Mouse (Mus musculus) testis, postnatal 10 days (tissue): ENCODE results near the gene Cpn2.

Source experiments
- DNase-seq: peaks from one replicate; pipeline ENCODE4 v3.0.0; 2021; ENCODE audit warnings: low spot score

Gene Cpn2

GRCm38 (mm10) chr16:30238791-30239190 is 28.5 kb downstream of the Cpn2 start:
- no peak for DNase-seq

- peak; percentile 95 for DNase-seq
Observed at GRCm38 (mm10) chr16:30236091-30236699, 31.1 kb downstream of the Cpn2 start.

GRCm38 (mm10) chr16:30235577-30235976 is 31.7 kb downstream of the Cpn2 start:
- no peak for DNase-seq

GRCm38 (mm10) chr16:30234636-30235546 is 32.4 kb downstream of the Cpn2 start:
- no peak for DNase-seq

- no peak for DNase-seq
Observed at GRCm38 (mm10) chr16:30234077-30234476, 33.2 kb downstream of the Cpn2 start.

GRCm38 (mm10) chr16:30231882-30232604 is 35.3 kb downstream of the Cpn2 start:
- no peak for DNase-seq

GRCm38 (mm10) chr16:30227352-30227751 is 39.9 kb downstream of the Cpn2 start:
- no peak for DNase-seq

GRCm38 (mm10) chr16:30221161-30221782 is 46.0 kb downstream of the Cpn2 start:
- DNase-seq, result no peak

GRCm38 (mm10) chr16:30215811-30216210 is 51.5 kb downstream of the Cpn2 start:
- no peak for DNase-seq

- no peak for DNase-seq
Observed at GRCm38 (mm10) chr16:30213644-30214043, 53.7 kb downstream of the Cpn2 start.

- DNase-seq, result no peak
Observed at GRCm38 (mm10) chr16:30212035-30212434, 55.3 kb downstream of the Cpn2 start.

- no peak for DNase-seq
Observed at GRCm38 (mm10) chr16:30209264-30209663, 58.0 kb downstream of the Cpn2 start.

- DNase-seq, result no peak
Observed at GRCm38 (mm10) chr16:30207991-30208390, 59.3 kb downstream of the Cpn2 start.

GRCm38 (mm10) chr16:30207111-30207828 is 60.0 kb downstream of the Cpn2 start:
- no peak for DNase-seq
